Mouse (Mus musculus): ENCODE measurements at regions not wholly inside any gene's neighbourhood (a gene's known extent, or its start where the extent isn't known, plus 50 kb on each side); places are given as distances from the start of the nearest gene placed in this dataset.
"Not testable (repeated sequence)": the region's sequence is repeated elsewhere in the genome, so short reads cannot be mapped to it uniquely, and the experiment has no call there.

DNA sequence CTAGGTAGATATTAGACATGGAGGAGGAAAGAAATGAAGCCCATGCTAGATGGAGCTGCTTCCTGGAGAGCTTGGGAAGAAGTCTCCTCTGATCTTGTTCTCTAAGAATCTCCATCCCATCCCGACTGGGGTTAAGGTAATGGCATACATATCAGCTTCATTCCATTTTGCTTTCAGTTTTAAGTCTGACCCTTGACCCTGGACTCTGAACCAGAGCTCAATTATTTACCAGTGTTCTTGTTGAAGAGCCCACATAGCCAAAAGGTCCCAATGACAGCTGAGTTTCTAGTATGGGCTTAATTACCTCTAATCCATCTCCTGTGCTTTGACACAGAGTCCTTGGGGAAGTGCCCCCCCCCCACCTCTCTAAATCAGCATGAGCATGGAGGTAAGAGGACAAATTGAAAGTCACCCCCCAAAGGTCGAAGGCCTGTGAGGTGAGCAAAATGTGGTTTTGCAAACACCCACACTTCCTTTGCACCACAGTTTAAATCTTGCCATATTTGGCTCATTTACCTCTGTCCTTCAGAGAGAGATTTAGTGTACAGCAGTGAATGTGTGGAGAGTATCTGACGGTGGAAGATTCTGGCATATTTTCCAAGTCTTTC, 371.5 kb downstream of the Ets1 start:
- no peak for DNase-seq (ENCODE audit: low spot score in 2 of 2)

DNA sequence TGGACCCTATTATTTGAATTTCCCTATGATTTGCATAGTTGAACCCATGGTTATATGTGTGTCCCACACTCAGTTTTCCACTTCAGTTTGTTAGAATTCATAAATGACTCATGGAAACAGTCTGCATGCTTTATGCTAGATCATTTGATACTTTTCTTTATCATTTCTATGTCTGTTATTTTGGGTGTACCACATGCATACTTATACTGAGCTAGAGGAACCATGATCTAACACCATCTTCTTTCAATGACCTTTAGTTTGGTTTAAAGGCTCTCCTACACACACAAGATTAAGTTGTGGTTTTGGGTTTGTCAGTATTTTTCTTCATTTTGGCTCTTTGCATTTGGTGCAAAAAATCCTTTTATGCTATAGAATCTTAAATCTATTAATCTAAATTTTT, 375.2 kb downstream of the Ets1 start:
- DNase-seq (ENCODE audit: low spot score in 2 of 2): no peak

DNA sequence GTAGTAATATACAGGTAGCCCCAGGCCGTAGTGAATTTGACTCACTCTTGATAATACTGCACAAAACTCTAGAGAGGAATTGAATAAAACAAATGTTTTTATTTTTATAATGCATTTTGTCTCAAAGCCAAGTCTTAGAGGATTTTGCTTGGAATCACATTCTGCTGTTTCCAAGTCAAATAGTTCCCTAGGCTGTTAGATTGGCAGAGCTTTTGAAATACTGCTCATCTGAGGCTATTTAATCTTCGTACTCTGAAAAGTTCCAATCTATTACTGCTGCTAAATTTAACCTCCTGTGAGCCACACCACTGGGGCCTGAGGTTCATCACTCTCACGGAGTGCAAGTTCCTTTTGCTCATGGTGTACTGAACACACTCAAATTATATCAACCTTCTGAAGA, 399.4 kb downstream of the Ets1 start:
- no peak for DNase-seq (ENCODE audit: low spot score in 2 of 2)

DNA sequence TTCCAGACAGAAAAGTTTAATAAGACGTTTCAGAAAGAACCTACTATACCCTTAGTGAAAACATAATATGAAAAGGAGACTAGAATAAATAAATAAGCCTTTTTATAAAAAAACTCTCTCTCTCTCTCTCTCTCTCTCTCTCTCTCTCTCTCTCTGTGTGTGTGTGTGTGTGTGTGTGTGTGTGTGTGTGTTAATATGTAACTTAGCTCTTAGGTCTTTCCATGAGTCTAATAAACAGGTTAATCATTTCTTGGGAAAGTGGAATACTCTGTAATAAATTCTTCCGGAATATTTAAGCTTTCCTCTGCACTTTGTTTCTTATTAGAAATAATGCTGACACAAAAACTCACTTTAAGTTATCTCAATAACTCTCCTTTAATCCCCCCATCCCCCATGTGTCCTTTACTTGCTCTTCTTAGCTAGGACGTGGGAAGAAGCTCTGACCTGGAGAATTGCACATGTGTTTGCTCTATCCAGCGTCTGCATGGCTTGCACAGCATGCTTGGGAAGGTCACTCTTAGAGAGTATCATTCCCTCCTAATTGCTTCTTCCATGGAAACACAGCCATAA, 403.3 kb downstream of the Ets1 start:
- DNase-seq (ENCODE audit: low spot score in 2 of 2): no peak

DNA sequence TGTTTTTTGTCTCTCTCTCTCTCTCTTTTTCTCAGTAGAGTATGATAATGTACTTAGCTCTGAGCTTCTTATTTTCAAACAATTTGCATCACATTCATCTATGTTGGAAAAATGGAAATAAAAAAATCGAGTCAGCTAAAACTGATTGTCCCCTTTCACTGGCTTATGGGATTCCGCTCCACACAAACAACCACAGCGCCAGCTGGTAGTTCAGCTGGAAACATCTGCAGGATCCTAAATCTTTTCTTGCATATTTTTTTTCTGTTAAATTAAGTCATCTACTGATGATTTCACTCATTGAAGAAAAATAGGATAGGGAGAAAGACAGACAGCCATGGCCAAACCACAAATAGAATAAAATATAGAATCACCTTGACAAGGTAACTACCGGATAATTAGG, 414.8 kb downstream of the Ets1 start:
- no peak for DNase-seq (ENCODE audit: low spot score in 2 of 2)

DNA sequence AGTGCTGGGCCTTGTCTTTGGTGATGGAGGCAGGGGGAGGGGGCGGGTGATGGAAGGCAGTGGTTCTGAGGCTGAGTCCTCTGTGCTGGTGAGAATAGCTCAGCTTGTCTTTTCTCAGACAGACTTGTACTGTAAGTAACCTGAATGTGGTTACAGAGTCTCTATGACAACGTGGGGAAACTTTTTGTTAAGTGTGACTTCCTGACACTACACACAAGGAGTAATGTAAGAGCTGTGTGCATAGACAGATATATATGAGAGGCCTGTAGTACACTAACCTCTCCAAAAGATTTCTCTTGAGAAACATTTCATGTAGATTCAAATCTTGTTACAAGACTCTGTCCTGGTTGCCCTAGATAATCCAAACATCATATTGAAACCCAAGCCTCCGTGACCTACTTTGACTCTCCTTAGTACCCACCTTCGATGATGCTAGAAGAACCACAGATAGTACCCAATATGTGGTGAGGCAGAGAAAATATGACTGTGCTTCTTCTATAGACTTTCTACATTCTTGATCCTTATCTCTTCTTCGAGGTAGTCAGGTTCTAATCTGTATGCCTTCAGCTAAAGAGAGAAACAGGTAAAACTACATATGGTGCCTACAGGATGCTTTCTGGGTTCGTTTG, 424.7 kb downstream of the Ets1 start:
- DNase-seq (ENCODE audit: low spot score in 2 of 2): no peak

DNA sequence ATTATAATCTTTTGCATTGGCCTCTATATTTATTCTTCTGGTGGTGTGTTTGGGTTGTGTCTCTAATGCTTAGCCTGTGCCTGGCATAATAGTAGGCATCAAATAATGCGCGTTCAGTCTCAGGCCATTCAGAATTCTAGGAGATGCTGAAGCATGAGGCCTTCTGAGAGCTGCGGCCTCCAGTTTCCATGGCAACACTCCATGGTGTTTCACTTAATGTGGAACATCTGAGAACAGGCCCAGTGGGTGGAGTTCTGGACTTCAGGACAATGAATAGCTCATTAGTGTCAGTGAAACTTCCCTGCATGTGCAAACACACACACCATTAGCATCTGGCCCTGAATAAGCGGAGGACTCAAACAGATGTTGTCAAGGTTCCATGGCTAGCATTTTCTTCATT, 426.5 kb downstream of the Ets1 start:
- peak in 1 of 2 experiments; percentile 49 for DNase-seq (ENCODE audit: low spot score in 2 of 2)

GRCm38 (mm10) chr9:33065331-33065730, 429.3 kb downstream of the Ets1 start:
- no peak for DNase-seq (ENCODE audit: low spot score in 2 of 2)

DNA sequence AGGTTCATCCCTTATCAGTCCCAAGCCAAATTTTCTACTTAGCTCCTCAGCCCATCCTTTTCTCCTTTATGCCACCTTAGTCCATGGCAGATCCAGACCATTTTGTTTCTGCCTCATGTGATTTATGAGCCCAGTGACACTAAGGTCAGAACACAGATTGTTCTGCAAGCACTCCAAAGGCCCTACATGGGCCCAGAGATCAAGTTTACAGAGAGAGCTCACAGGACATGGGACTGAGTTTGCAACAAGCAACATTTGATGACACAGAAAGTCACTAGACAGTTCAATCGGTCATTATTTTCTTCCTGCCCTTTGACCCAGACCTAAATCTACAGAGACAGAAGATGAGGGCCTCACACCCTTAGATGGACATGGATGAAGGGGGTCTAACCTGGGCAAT, 431.5 kb downstream of the Ets1 start:
- no peak for DNase-seq (ENCODE audit: low spot score in 2 of 2)

DNA sequence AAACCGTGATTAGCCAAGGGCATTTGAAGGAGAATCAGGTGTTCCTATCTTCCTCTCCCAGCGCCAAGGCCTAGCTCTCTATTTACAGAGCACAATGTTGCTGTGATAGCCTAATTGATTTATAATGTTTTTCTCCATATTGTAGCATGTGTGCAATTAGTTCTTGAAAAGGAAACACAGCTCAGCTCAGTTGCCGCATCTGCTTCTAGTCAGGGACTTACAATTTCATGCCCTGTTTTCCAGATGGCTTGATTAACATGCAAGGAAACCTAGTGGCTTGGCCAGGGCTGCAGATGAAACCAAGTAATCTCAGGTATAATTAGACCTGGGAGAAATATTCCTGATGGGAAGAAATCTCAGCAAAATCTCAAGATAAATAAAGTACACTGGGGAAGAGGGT, 434.1 kb downstream of the Ets1 start:
- no peak for DNase-seq (ENCODE audit: low spot score in 2 of 2)

DNA sequence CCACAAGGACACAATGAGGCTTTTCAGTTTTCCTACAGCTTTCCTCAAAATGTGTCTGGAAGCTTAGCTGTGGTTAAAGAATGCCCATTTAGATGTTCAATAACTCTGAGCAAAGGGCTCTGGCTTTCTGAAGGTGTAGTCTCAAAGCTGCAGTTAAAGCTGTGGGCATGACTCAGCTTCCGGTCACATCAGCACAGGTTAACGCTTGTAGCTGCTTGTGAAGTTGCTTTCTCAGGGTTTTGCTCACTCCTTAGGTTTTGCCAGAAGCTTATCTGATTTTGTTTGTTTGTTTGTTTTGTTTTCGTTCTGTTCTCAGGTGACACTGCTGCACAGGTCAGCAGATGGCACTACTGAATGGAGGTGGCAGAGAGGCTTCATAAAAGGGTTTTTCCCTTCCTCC, 444.2 kb downstream of the Ets1 start:
- DNase-seq (ENCODE audit: low spot score in 2 of 2): no peak

DNA sequence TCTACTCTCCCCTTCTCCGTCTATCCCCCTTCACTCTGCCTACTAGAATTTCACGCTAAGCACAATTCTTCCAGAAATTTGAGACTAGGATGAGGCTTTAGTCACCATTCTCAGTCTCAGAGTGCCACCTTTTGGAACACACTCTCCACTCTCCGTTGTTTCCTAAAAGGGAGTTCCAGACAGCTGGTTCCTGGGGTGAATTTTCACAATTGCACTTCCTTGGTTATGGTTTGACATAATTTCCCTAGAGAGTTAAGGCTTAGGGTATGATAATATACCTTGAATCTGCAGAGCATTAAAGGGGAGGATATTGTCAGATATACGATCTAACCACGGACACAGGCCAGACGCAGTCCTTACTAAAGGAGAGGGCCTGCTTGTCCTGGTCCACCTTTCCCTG, 444.8 kb downstream of the Ets1 start:
- no peak for DNase-seq (ENCODE audit: low spot score in 2 of 2)

GRCm38 (mm10) chr9:33089977-33090376, 454.0 kb downstream of the Ets1 start:
- DNase-seq (ENCODE audit: low spot score in 2 of 2): no peak

DNA sequence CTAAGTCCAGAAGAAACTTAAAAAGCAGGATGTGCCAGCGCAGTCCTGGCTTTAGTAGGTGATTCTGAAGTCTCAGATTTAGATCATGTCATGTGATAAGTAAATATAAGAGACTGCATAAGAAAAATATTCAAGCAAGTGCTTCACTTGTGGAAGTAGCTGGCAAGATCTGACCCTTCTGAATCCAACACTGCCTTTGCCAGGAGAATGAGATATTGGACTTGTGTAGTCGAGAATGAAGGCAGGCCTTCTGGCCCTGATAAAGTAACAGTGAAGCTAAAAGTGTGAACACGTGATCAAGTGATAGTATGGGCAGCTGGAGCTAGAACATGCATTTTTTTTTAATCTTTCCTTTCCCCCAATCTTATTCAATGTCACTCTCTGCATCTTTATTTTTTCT, 455.6 kb downstream of the Ets1 start:
- no peak for DNase-seq (ENCODE audit: low spot score in 2 of 2)

GRCm38 (mm10) chr9:33095654-33096053, 459.6 kb downstream of the Ets1 start:
- peak; percentile 31 to 51 for DNase-seq (ENCODE audit: low spot score in 2 of 2)

GRCm38 (mm10) chr9:33101206-33101605, 465.2 kb downstream of the Ets1 start:
- no peak for DNase-seq (ENCODE audit: low spot score in 2 of 2)

DNA sequence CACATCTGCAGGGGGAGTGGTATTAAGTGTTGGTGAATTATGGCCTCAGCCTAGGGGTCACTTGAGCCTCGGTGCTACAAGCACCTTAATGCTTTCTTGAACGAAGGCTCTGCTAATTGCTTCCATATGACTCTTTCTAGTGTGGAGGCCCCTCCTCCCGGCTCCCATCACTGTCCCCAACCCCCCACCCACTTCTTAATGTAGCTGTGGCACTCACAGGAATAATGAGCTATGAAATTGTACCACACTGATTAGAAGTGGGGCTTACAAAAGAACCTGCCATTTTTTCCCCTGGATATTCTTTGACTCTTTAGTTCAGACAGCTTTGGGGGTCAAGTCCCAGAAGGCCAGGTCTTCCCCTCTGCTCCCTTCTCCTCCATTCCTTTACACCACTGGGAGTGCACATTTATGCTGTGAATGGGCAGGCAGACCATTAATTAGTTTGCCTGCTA, 468.6 kb downstream of the Ets1 start:
- no peak for DNase-seq (ENCODE audit: low spot score in 2 of 2)

- DNase-seq (ENCODE audit: low spot score in 2 of 2): no peak
These were observed 487.8 kb downstream of the Ets1 start for GRCm38 (mm10) chr9:33123841-33124240.

DNA sequence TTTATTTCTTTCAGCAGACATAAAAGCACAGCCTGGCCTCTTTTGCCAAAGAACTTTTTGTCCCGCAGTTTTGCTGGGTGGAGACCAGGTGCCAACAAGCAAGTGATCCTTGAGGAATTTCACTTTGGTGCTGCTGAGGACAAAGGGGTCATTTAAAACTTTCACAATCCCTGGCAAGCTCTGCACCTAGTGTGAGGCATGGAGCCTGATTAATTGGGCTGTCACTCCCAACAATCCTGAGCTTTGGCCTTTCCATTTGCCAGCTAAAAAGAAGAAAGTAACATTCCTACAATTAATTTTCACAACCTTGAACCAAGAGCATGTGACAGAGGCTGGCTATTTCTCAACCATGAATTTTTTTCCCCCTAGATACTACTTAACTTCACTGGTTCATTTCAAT, 516.2 kb downstream of the Ets1 start:
- DNase-seq (ENCODE audit: low spot score in 2 of 2): no peak

- DNase-seq (ENCODE audit: low spot score in 2 of 2): no peak
These were observed 532.1 kb downstream of the Ets1 start for GRCm38 (mm10) chr9:33168159-33168558.

GRCm38 (mm10) chr9:33169093-33169492, 533.1 kb downstream of the Ets1 start:
- DNase-seq (ENCODE audit: low spot score in 2 of 2): not testable (repeated sequence)

- no peak for DNase-seq (ENCODE audit: low spot score in 2 of 2)
These were observed 544.0 kb downstream of the Ets1 start for GRCm38 (mm10) chr9:33180066-33180465.

- DNase-seq (ENCODE audit: low spot score in 2 of 2): no peak
These were observed 551.2 kb downstream of the Ets1 start for GRCm38 (mm10) chr9:33187187-33187586.
